Mouse (Mus musculus): Measurements from ENCODE around the gene Polr3g.

DNA sequence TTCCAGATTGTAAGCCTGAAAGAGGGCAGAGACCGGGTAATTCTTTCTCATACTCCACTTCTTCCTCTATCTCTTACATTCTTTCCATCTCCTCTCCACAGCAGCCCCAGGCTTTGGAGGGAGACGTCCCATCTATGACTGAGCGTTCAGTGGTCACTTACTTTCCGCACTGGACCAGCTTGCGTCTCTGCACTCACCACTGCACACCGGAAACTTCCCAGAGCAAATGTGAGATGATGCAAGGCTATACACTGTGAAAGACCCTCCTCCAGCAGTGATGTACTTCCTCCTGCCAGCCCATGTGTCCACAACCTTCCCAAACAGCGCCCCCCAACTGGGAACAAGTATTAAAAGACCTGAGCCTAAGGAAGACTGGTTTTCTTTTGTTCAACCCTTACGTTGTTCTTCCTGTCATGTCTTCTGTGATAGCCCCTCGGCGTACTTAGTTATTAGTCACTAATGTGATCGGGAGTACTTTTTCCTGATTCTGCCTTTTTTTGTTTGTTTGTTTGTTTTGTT is 66.7 kb downstream of the Polr3g start:
- TF ChIP-seq POLR2A (IDR thresholded peaks at IDR 0.05; ENCODE audit: low read depth, low read length) (no peak), CTCF (conservative IDR thresholded peaks at IDR 0.05; ENCODE audit: insufficient read depth, insufficient read length, low read depth, low read length) (no peak)
